8 mouse cellular contexts compared by ENCODE assay signal in genomic region chr7:44901230-44901722, GRCm38 (mm10). TPM values are rescaled to one million over a fixed set of nuclear protein-coding genes. Genes with fewer than 3 reads are reported as not detected.
DNase-seq lines count a peak whose midpoint lies in the region; ATAC-seq and TF ChIP-seq lines count a peak whose summit lies in the region.

No protein-coding gene starts in this region.

- peak; percentile 56 for TF ChIP-seq CTCF in lung, embryonic 14.5 days (IDR thresholded peaks at IDR 0.05; ENCODE audit: low read depth)
- TF ChIP-seq CTCF in olfactory bulb, adult 2 months (IDR thresholded peaks at IDR 0.05; ENCODE audit: insufficient read depth, low read depth, low read length) = no peak
- TF ChIP-seq CTCF in cerebellum, adult 2 months (IDR thresholded peaks at IDR 0.05; ENCODE audit: borderline replicate concordance, insufficient read depth, low read depth, low read length) = no peak

- H3K9ac ChIP-seq in embryonic facial prominence, embryonic 11.5 days (replicated peaks; ENCODE audit: low read length) = peak overlapping the region; percentile 37
- 0 out of 2 replicates have a peak overlapping the region, but pooled peaks have one; percentile 2 for H3K9ac ChIP-seq in lung, embryonic 14.5 days

- peak; percentile 41 for DNase-seq in 3134 (ENCODE audit: extremely low read depth, insufficient read length, low spot score)
- DNase-seq in CD4-positive, CD25-positive, alpha-beta regulatory T cell, adult 2 months (ENCODE audit: low read depth, low spot score) = peak; percentile 90
- peak; percentile 80 for DNase-seq in embryonic facial prominence, embryonic 11.5 days (ENCODE audit: low spot score)
- peak; percentile 77 for DNase-seq in lung, embryonic 14.5 days
- DNase-seq in left cerebral cortex, postnatal 25 days (ENCODE audit: low spot score in 2 of 2) = no peak
- DNase-seq in cerebellum, adult 2 months = no peak

- peak overlapping the region; percentile 44 for H3K4me2 ChIP-seq in embryonic facial prominence, embryonic 11.5 days (ENCODE audit: low read depth, low read length)
- peak overlapping the region; percentile 62 for H3K4me2 ChIP-seq in lung, embryonic 14.5 days

- no peak for TF ChIP-seq POLR2A in olfactory bulb, adult 2 months (IDR thresholded peaks at IDR 0.05; ENCODE audit: insufficient read depth, low read depth, low read length)
- TF ChIP-seq POLR2A in cerebellum, adult 2 months (IDR thresholded peaks at IDR 0.05; ENCODE audit: borderline replicate concordance, insufficient read depth, low read length) = no peak

- H3K27ac ChIP-seq in embryonic facial prominence, embryonic 11.5 days (replicated peaks; ENCODE audit: low read depth, low read length) = 0 out of 2 replicates have a peak overlapping the region, but pooled peaks have one; percentile 20
- peak overlapping the region; percentile 63; the same call in 1 of the 2 replicates for H3K27ac ChIP-seq in lung, embryonic 14.5 days (ENCODE audit: low read depth)
- H3K27ac ChIP-seq in olfactory bulb, adult 2 months (ENCODE audit: insufficient read depth, low read depth, low read length) = no peak overlapping the region
- H3K27ac ChIP-seq in cerebellum, adult 2 months (ENCODE audit: insufficient read depth, low read length) = no peak overlapping the region; the same call in 1 of the 2 replicates

- peaks cover 4% of the 10 kb centered on the region; the same call in 1 of the 2 replicates for H3K4me1 ChIP-seq in embryonic facial prominence, embryonic 11.5 days (ENCODE audit: control insufficient read depth, insufficient read depth, low read length)
- peaks cover 6% of the 10 kb centered on the region; the same call in 1 of the 2 replicates for H3K4me1 ChIP-seq in lung, embryonic 14.5 days (ENCODE audit: insufficient read depth)
- peaks cover 47% of the 10 kb centered on the region for H3K4me1 ChIP-seq in olfactory bulb, adult 2 months (ENCODE audit: control insufficient read depth, insufficient read depth, low read length)
- peaks cover 10% of the 10 kb centered on the region for H3K4me1 ChIP-seq in cerebellum, adult 2 months (ENCODE audit: control insufficient read depth, insufficient read depth, low read length)

- intact Hi-C loops in left cerebral cortex, postnatal 25 days (cut with DNase I) = no loop called here

- 10% methylated on average over 21 of the region's 21 CpGs for WGBS in embryonic facial prominence, embryonic 11.5 days
- WGBS in lung, embryonic 14.5 days = 11% methylated on average over 21 of the region's 21 CpGs
- WGBS in olfactory bulb, adult 2 months = 27% methylated on average over 21 of the region's 21 CpGs
- WGBS in cerebellum, adult 2 months = 29% methylated on average over 21 of the region's 21 CpGs

- no peaks in the 10 kb centered on the region for H3K9me3 ChIP-seq in embryonic facial prominence, embryonic 11.5 days (replicated peaks; ENCODE audit: control insufficient read depth, low read length)
- no peaks in the 10 kb centered on the region for H3K9me3 ChIP-seq in lung, embryonic 14.5 days (ENCODE audit: low read depth, low read length)

- H3K27me3 ChIP-seq in embryonic facial prominence, embryonic 11.5 days (ENCODE audit: control insufficient read depth, insufficient read depth, low read length) = no peaks in the 10 kb centered on the region
- no peaks in the 10 kb centered on the region for H3K27me3 ChIP-seq in lung, embryonic 14.5 days (ENCODE audit: insufficient read depth, low read length)
- H3K27me3 ChIP-seq in cerebellum, adult 2 months (ENCODE audit: control insufficient read depth, insufficient read depth, low read length) = no peaks in the 10 kb centered on the region

- H3K4me3 ChIP-seq in embryonic facial prominence, embryonic 11.5 days (ENCODE audit: low read depth, low read length) = peak overlapping the region; percentile 13; the same call in 1 of the 2 replicates
- H3K4me3 ChIP-seq in lung, embryonic 14.5 days (ENCODE audit: low read depth, low read length) = peak overlapping the region; percentile 31
- H3K4me3 ChIP-seq in olfactory bulb, adult 2 months (ENCODE audit: insufficient read depth, low read depth, low read length) = 0 out of 2 replicates have a peak overlapping the region, but pooled peaks have one; percentile 1
- no peak overlapping the region for H3K4me3 ChIP-seq in cerebellum, adult 2 months (replicated peaks; ENCODE audit: insufficient read depth, low read depth, low read length)

- peak; percentile 31; the same call in 1 of the 2 replicates for ATAC-seq in embryonic facial prominence, embryonic 11.5 days (replicated peaks; ENCODE audit: insufficient number of reproducible peaks, low FRiP score, low TSS enrichment, low read depth)
- ATAC-seq in inflammation-experienced regulatory T-cells, adult 6 months = peak; percentile 76
- ATAC-seq in lung, embryonic 14.5 days (ENCODE audit: insufficient read depth) = peak; percentile 48

- peaks cover 6% of the 10 kb centered on the region for H3K36me3 ChIP-seq in embryonic facial prominence, embryonic 11.5 days (replicated peaks; ENCODE audit: control insufficient read depth, insufficient read depth, low read depth, low read length)
- peaks cover 71% of the 10 kb centered on the region for H3K36me3 ChIP-seq in lung, embryonic 14.5 days (ENCODE audit: insufficient read depth)

RNA-seq across cellular contexts. Expression of gene Fuz, which starts 5.4 kb away (rescaled TPM):
- 11.8 and 13.2 TPM in 2 replicates for polyA plus RNA-seq in embryonic facial prominence, embryonic 11.5 days (2014; fragmentation: Nextera tagmentation; extraction: Ambion mirVana)
- 10 to 100 TPM in 2 of 3 experiments, 1 to 10 TPM in 1; 8.0 to 15.3 (median 11.0) TPM for polyA plus RNA-seq in inflammation-experienced regulatory T-cells, adult 6 months (2017; shearing (Covaris generic))
- polyA plus RNA-seq in lung, embryonic 14.5 days (2014; fragmentation: Nextera tagmentation; extraction: Ambion mirVana) = 17.7 and 19.1 TPM in 2 replicates
- polyA plus RNA-seq in olfactory bulb, adult 2 months (2012; ENCODE audit: insufficient read depth, insufficient read length, low replicate concordance, missing spikeins) = not detected in 2 replicates
- 10 to 100 TPM; 20.7 to 25.5 TPM for total RNA-seq in left cerebral cortex, postnatal 25 days (2021)
- polyA plus RNA-seq in cerebellum, adult 2 months (2012; rRNA removed) = 29.0 and 31.9 TPM in 2 replicates

RNA-seq across cellular contexts. Expression of gene Med25, which starts 8.8 kb away (rescaled TPM):
- polyA plus RNA-seq in embryonic facial prominence, embryonic 11.5 days (2014; fragmentation: Nextera tagmentation; extraction: Ambion mirVana) = 44.5 and 50.3 TPM in 2 replicates
- polyA plus RNA-seq in inflammation-experienced regulatory T-cells, adult 6 months (2017; shearing (Covaris generic)) = 10 to 100 TPM in 2 of 3 experiments, 1 to 10 TPM in 1; 7.1 to 14.1 (median 11.1) TPM
- polyA plus RNA-seq in lung, embryonic 14.5 days (2014; fragmentation: Nextera tagmentation; extraction: Ambion mirVana) = 77.9 and 79.5 TPM in 2 replicates
- not detected in 2 replicates for polyA plus RNA-seq in olfactory bulb, adult 2 months (2012; ENCODE audit: insufficient read depth, insufficient read length, low replicate concordance, missing spikeins)
- 10 to 100 TPM; 88.8 to 89.5 TPM for total RNA-seq in left cerebral cortex, postnatal 25 days (2021)
- polyA plus RNA-seq in cerebellum, adult 2 months (2012; rRNA removed) = 105 and 117 TPM in 2 replicates

RNA-seq across cellular contexts. Expression of gene Ap2a1, which starts 28.0 kb away (rescaled TPM):
- 70.1 and 70.3 TPM in 2 replicates for polyA plus RNA-seq in embryonic facial prominence, embryonic 11.5 days (2014; fragmentation: Nextera tagmentation; extraction: Ambion mirVana)
- polyA plus RNA-seq in inflammation-experienced regulatory T-cells, adult 6 months (2017; shearing (Covaris generic)) = 10 to 100 TPM in 1 of 3 experiments, 1 to 10 TPM in 2; 6.1 to 12.1 (median 7.1) TPM
- 73.6 and 83.2 TPM in 2 replicates for polyA plus RNA-seq in lung, embryonic 14.5 days (2014; fragmentation: Nextera tagmentation; extraction: Ambion mirVana)
- not detected in 2 replicates for polyA plus RNA-seq in olfactory bulb, adult 2 months (2012; ENCODE audit: insufficient read depth, insufficient read length, low replicate concordance, missing spikeins)
- 100 to 1,000 TPM; 325 to 334 TPM for total RNA-seq in left cerebral cortex, postnatal 25 days (2021)
- 216 and 229 TPM in 2 replicates for polyA plus RNA-seq in cerebellum, adult 2 months (2012; rRNA removed)

RNA-seq across cellular contexts. Expression of gene Ptov1, which starts 31.7 kb away (rescaled TPM):
- polyA plus RNA-seq in embryonic facial prominence, embryonic 11.5 days (2014; fragmentation: Nextera tagmentation; extraction: Ambion mirVana) = 350 and 370 TPM in 2 replicates
- polyA plus RNA-seq in inflammation-experienced regulatory T-cells, adult 6 months (2017; shearing (Covaris generic)) = 1 to 10 TPM; 1.9 to 5.6 (median 3.2) TPM
- 386 and 443 TPM in 2 replicates for polyA plus RNA-seq in lung, embryonic 14.5 days (2014; fragmentation: Nextera tagmentation; extraction: Ambion mirVana)
- not detected in 2 replicates for polyA plus RNA-seq in olfactory bulb, adult 2 months (2012; ENCODE audit: insufficient read depth, insufficient read length, low replicate concordance, missing spikeins)
- 100 to 1,000 TPM; 286 to 287 TPM for total RNA-seq in left cerebral cortex, postnatal 25 days (2021)
- polyA plus RNA-seq in cerebellum, adult 2 months (2012; rRNA removed) = 355 and 364 TPM in 2 replicates

RNA-seq across cellular contexts. Expression of gene Tsks, which starts 41.7 kb away (rescaled TPM):
- polyA plus RNA-seq in embryonic facial prominence, embryonic 11.5 days (2014; fragmentation: Nextera tagmentation; extraction: Ambion mirVana) = 0.21 TPM in 1 of 2 replicates, not detected in the other
- polyA plus RNA-seq in inflammation-experienced regulatory T-cells, adult 6 months (2017; shearing (Covaris generic)) = not detected
- 0.11 and 0.14 TPM in 2 replicates for polyA plus RNA-seq in lung, embryonic 14.5 days (2014; fragmentation: Nextera tagmentation; extraction: Ambion mirVana)
- polyA plus RNA-seq in olfactory bulb, adult 2 months (2012; ENCODE audit: insufficient read depth, insufficient read length, low replicate concordance, missing spikeins) = not detected in 2 replicates
- 1 to 10 TPM; 1.6 to 3.6 TPM for total RNA-seq in left cerebral cortex, postnatal 25 days (2021)
- 0.16 and 0.40 TPM in 2 replicates for polyA plus RNA-seq in cerebellum, adult 2 months (2012; rRNA removed)

Comparison
In these comparisons a context has a peak if more than half of its experiments do, and no peak if none do; other contexts are left out.
1. DNase-seq: peak in 3134 (single experiment), CD4-positive, CD25-positive, alpha-beta regulatory T cell, adult 2 months (single experiment), embryonic facial prominence, embryonic 11.5 days (single experiment) and lung, embryonic 14.5 days (single experiment); none in left cerebral cortex, postnatal 25 days (0 of 2) and cerebellum, adult 2 months (0 of 2).
2. H3K27ac ChIP-seq: peak in embryonic facial prominence, embryonic 11.5 days (single experiment) and lung, embryonic 14.5 days (single experiment); none in olfactory bulb, adult 2 months (single experiment) and cerebellum, adult 2 months (single experiment).
3. Peak in every context shown above with its lines, with median percentiles within 50 percentile points of each other: ATAC-seq.